Mouse (Mus musculus) hindbrain, embryonic 11.5 days (tissue): ENCODE results near the gene Bmp7. TPM values are rescaled to one million over a fixed set of nuclear protein-coding genes. Genes with fewer than 3 reads are reported as not detected.

Source experiments
- ATAC-seq: fragments of 200-750 bp; cut with Nextera tagmentation; 2 replicates; pipeline ENCODE4 v1.8.0; 2017; ENCODE audit warnings: mild to moderate bottlenecking, moderate TSS enrichment, moderate library complexity; ENCODE audit not compliant: low FRiP score
- DNase-seq: peaks from one replicate; pipeline ENCODE4 v3.0.0-alpha.2; 2015; ENCODE audit warnings: low spot score
- H3K27ac ChIP-seq: fragments of 300-500 bp; sonication (generic); 2 replicates; pipeline ENCODE4 v1.5.1; 2014; ENCODE audit warnings: mild to moderate bottlenecking, low read depth, low read length
- H3K27me3 ChIP-seq: fragments of 300-500 bp; sonication (generic); 2 replicates; pipeline ENCODE4 v1.6.1; 2014; ENCODE audit warnings: mild to moderate bottlenecking, low read length, moderate library complexity, mixed read lengths; ENCODE audit not compliant: control insufficient read depth, insufficient read depth
- H3K36me3 ChIP-seq: fragments of 300-500 bp; sonication (generic); 2 replicates; pipeline ENCODE4 v1.6.1; 2014; ENCODE audit warnings: mild to moderate bottlenecking, low read length, moderate library complexity, mixed read lengths; ENCODE audit not compliant: control insufficient read depth, insufficient read depth
- H3K4me1 ChIP-seq: fragments of 300-500 bp; sonication (generic); replicated peaks from 2 replicates; pipeline ENCODE4 v1.6.1; 2014; ENCODE audit warnings: low read length, mixed read lengths; ENCODE audit not compliant: control insufficient read depth, insufficient read depth
- H3K4me2 ChIP-seq: fragments of 300-500 bp; sonication (generic); replicated peaks from 2 replicates; pipeline ENCODE4 v1.6.1; 2014; ENCODE audit warnings: mild to moderate bottlenecking, low read depth, low read length
- H3K4me3 ChIP-seq: fragments of 300-500 bp; sonication (generic); 2 replicates; pipeline ENCODE4 v1.5.1; 2014; ENCODE audit warnings: low read depth, low read length
- H3K9ac ChIP-seq: fragments of 300-500 bp; sonication (generic); 2 replicates; pipeline ENCODE4 v1.6.1; 2014; ENCODE audit warnings: low read depth, low read length
- H3K9me3 ChIP-seq: fragments of 300-500 bp; sonication (generic); 2 replicates; pipeline ENCODE4 v1.6.1; 2016; ENCODE audit warnings: low read length; ENCODE audit not compliant: control insufficient read depth
- WGBS: fragments of 180-500 bp; shearing (Covaris S2); extraction: QIAGEN DNeasy Blood & Tissue Kit; methylation state at CpG from one replicate; pipeline ENCODE4 v1.1.7; 2014; 5-methylcytosine and 5-hydroxymethylcytosine counted together
- polyA plus RNA-seq: library from polyadenylated mRNA; unstranded; fragments of >200 nt; fragmentation: Nextera tagmentation; extraction: Ambion mirVana; gene quantifications from 2 replicates; pipeline ENCODE4 v1.2.1, GENCODE M21; 2014

Bmp7 gene
- polyA plus RNA-seq, 1 experiment from 2014 or later: 16.6 TPM

- peaks cover 14% of the 10 kb centered on the region for H3K4me1 ChIP-seq
- ATAC-seq (no peak), DNase-seq (no peak)
- no peak overlapping the region for H3K9ac ChIP-seq
- peaks cover 16% of the 10 kb centered on the region for H3K27me3 ChIP-seq
- no peak overlapping the region for H3K4me2 ChIP-seq
- H3K27ac ChIP-seq: no peak overlapping the region
- H3K4me3 ChIP-seq: no peak overlapping the region
- WGBS: 84% methylated on average over 14 of the region's 14 CpGs
- H3K36me3 ChIP-seq: no peaks in the 10 kb centered on the region
- H3K9me3 ChIP-seq: no peaks in the 10 kb centered on the region
These were observed 10.2 kb downstream of the Bmp7 start for GRCm38 (mm10) chr2:172929905-172930436.

GRCm38 (mm10) chr2:172927643-172928042 is 12.5 kb downstream of the Bmp7 start:
- no peak overlapping the region for H3K4me3 ChIP-seq
- H3K4me2 ChIP-seq: no peak overlapping the region
- peaks cover 4% of the 10 kb centered on the region for H3K27me3 ChIP-seq
- peaks cover 4% of the 10 kb centered on the region; the same call in 1 of the 2 replicates for H3K4me1 ChIP-seq
- no peak overlapping the region for H3K27ac ChIP-seq
- H3K9me3 ChIP-seq: no peaks in the 10 kb centered on the region
- 78% methylated on average over 5 of the region's 5 CpGs for WGBS
- H3K9ac ChIP-seq: no peak overlapping the region
- ATAC-seq (no peak), DNase-seq (no peak)
- H3K36me3 ChIP-seq: no peaks in the 10 kb centered on the region

- no peak overlapping the region for H3K9ac ChIP-seq
- H3K9me3 ChIP-seq: no peaks in the 10 kb centered on the region
- ATAC-seq (no peak), DNase-seq (no peak)
- H3K4me3 ChIP-seq: no peak overlapping the region
- no peaks in the 10 kb centered on the region for H3K36me3 ChIP-seq
- no peak overlapping the region for H3K27ac ChIP-seq
- H3K27me3 ChIP-seq: no peaks in the 10 kb centered on the region
- 88% methylated on average over 4 of the region's 4 CpGs for WGBS
- no peak overlapping the region for H3K4me2 ChIP-seq
- H3K4me1 ChIP-seq: 0 out of 2 replicates have a peak, but pooled peaks cover 2% of the 10 kb centered on the region
These were observed 13.8 kb downstream of the Bmp7 start for GRCm38 (mm10) chr2:172926311-172926710.

GRCm38 (mm10) chr2:172924961-172925360 is 15.2 kb downstream of the Bmp7 start:
- no peak overlapping the region for H3K4me3 ChIP-seq
- no peak overlapping the region for H3K27ac ChIP-seq
- ATAC-seq: no peak
- H3K9me3 ChIP-seq: no peaks in the 10 kb centered on the region
- no peak overlapping the region for H3K4me2 ChIP-seq
- no peaks in the 10 kb centered on the region for H3K27me3 ChIP-seq
- H3K4me1 ChIP-seq: 0 out of 2 replicates have a peak, but pooled peaks cover 2% of the 10 kb centered on the region
- WGBS: 40% methylated on average over 6 of the region's 6 CpGs
- H3K36me3 ChIP-seq: no peaks in the 10 kb centered on the region
- H3K9ac ChIP-seq: no peak overlapping the region
- DNase-seq: no peak

- no peak overlapping the region for H3K9ac ChIP-seq
- DNase-seq (no peak), ATAC-seq (no peak)
- no peak overlapping the region for H3K4me2 ChIP-seq
- no peak overlapping the region for H3K4me3 ChIP-seq
- no peaks in the 10 kb centered on the region for H3K9me3 ChIP-seq
- 90% methylated on average over 7 of the region's 7 CpGs for WGBS
- H3K36me3 ChIP-seq: no peaks in the 10 kb centered on the region
- no peaks in the 10 kb centered on the region for H3K4me1 ChIP-seq
- no peaks in the 10 kb centered on the region for H3K27me3 ChIP-seq
- H3K27ac ChIP-seq: no peak overlapping the region
These were observed 16.9 kb downstream of the Bmp7 start for GRCm38 (mm10) chr2:172923198-172923597.

GRCm38 (mm10) chr2:172922597-172922996 is 17.5 kb downstream of the Bmp7 start:
- no peak for ATAC-seq
- no peaks in the 10 kb centered on the region for H3K4me1 ChIP-seq

GRCm38 (mm10) chr2:172914018-172914417 is 26.1 kb downstream of the Bmp7 start:
- Histone ChIP-seq H3K9ac (no peak overlapping the region), H3K9me3 (no peaks in the 10 kb centered on the region), H3K27me3 (no peaks in the 10 kb centered on the region), H3K4me1 (no peaks in the 10 kb centered on the region), H3K27ac (no peak overlapping the region), H3K4me2 (no peak overlapping the region), H3K36me3 (no peaks in the 10 kb centered on the region), H3K4me3 (no peak overlapping the region)
- DNase-seq (no peak), ATAC-seq (no peak)
- WGBS: 82% methylated on average over 14 of the region's 14 CpGs

More at GRCm38 (mm10) chr2:172922597-172922996, 17.5 kb downstream of the Bmp7 start:
- H3K9ac ChIP-seq: no peak overlapping the region
- no peak for DNase-seq
- H3K27ac ChIP-seq: no peak overlapping the region
- H3K4me2 ChIP-seq: no peak overlapping the region
- 59% methylated on average over 5 of the region's 5 CpGs for WGBS
- no peaks in the 10 kb centered on the region for H3K36me3 ChIP-seq
- H3K27me3 ChIP-seq: no peaks in the 10 kb centered on the region
- H3K4me3 ChIP-seq: no peak overlapping the region
- H3K9me3 ChIP-seq: no peaks in the 10 kb centered on the region

GRCm38 (mm10) chr2:172911715-172912114 is 28.4 kb downstream of the Bmp7 start:
- Histone ChIP-seq H3K4me3 (no peak overlapping the region), H3K27me3 (no peaks in the 10 kb centered on the region), H3K27ac (no peak overlapping the region), H3K9ac (no peak overlapping the region), H3K4me1 (no peaks in the 10 kb centered on the region), H3K4me2 (no peak overlapping the region), H3K9me3 (no peaks in the 10 kb centered on the region), H3K36me3 (no peaks in the 10 kb centered on the region)
- DNase-seq (no peak), ATAC-seq (no peak)
- WGBS: 43% methylated on average over 5 of the region's 5 CpGs

- ATAC-seq: no peak
- WGBS: 75% methylated on average over 6 of the region's 6 CpGs
- H3K27me3 ChIP-seq: no peaks in the 10 kb centered on the region
- no peak overlapping the region for H3K4me3 ChIP-seq
- no peaks in the 10 kb centered on the region for H3K9me3 ChIP-seq
- no peak for DNase-seq
- H3K4me2 ChIP-seq: no peak overlapping the region
- H3K27ac ChIP-seq: no peak overlapping the region
- no peaks in the 10 kb centered on the region for H3K36me3 ChIP-seq
- H3K9ac ChIP-seq: no peak overlapping the region
- no peaks in the 10 kb centered on the region for H3K4me1 ChIP-seq
These were observed 29.0 kb downstream of the Bmp7 start for GRCm38 (mm10) chr2:172911157-172911556.
